Mouse (Mus musculus): ENCODE data around the gene Olfm4.

- TF ChIP-seq POLR2A (IDR thresholded peaks at IDR 0.05; ENCODE audit: low read depth, low read length) (no peak), CTCF (IDR thresholded peaks at IDR 0.05; ENCODE audit: borderline replicate concordance, insufficient read depth, low read length) (no peak)
Measured at GRCm38 (mm10) chr14:79934426-79934825, 49.5 kb upstream of the Olfm4 start.
